Mouse (Mus musculus) NIH3T3 (cell line): Measurements from ENCODE around the gene Ufc1.

Experiments
- DNase-seq: peaks from one replicate; pipeline ENCODE4 v3.0.0-alpha.2; 2012; ENCODE audit warnings: low read depth

Ufc1 gene

GRCm38 (mm10) chr1:171270573-171270900 is 24.3 kb downstream of the Ufc1 start:
- no peak for DNase-seq

GRCm38 (mm10) chr1:171269848-171270572 is 24.8 kb downstream of the Ufc1 start, which contains the start of gene B4galt3:
TSS of gene B4galt3 (plus strand) at chr1:171270328.
- DNase-seq = peak; percentile 92

GRCm38 (mm10) chr1:171268341-171268740 is 26.5 kb downstream of the Ufc1 start:
- peak; percentile 69 for DNase-seq

GRCm38 (mm10) chr1:171265971-171266744 is 28.7 kb downstream of the Ufc1 start:
- DNase-seq = no peak

GRCm38 (mm10) chr1:171263666-171264461 is 31.0 kb downstream of the Ufc1 start:
- peak; percentile 73 for DNase-seq

GRCm38 (mm10) chr1:171263185-171263611 is 31.6 kb downstream of the Ufc1 start:
- DNase-seq = peak; percentile 91

- DNase-seq = peak; percentile 95
These were observed 32.2 kb downstream of the Ufc1 start for GRCm38 (mm10) chr1:171262594-171263130.

GRCm38 (mm10) chr1:171260316-171260715 is 34.5 kb downstream of the Ufc1 start:
- no peak for DNase-seq

GRCm38 (mm10) chr1:171258921-171259320 is 35.9 kb downstream of the Ufc1 start:
- DNase-seq = no peak

GRCm38 (mm10) chr1:171257781-171258180 is 37.0 kb downstream of the Ufc1 start:
- no peak for DNase-seq

- peak; percentile 91 for DNase-seq
These were observed 37.8 kb downstream of the Ufc1 start for GRCm38 (mm10) chr1:171256937-171257548.

GRCm38 (mm10) chr1:171256095-171256818 is 38.6 kb downstream of the Ufc1 start:
- DNase-seq = no peak

GRCm38 (mm10) chr1:171252415-171252814 is 42.4 kb downstream of the Ufc1 start:
- DNase-seq = no peak

GRCm38 (mm10) chr1:171251594-171252324 is 43.1 kb downstream of the Ufc1 start:
- DNase-seq = peak; percentile 80

GRCm38 (mm10) chr1:171250680-171251593 is 43.9 kb downstream of the Ufc1 start, which contains the start of gene Ndufs2:
TSS of gene Ndufs2 (minus strand) at chr1:171251388.
- DNase-seq = peak; percentile 70

- DNase-seq = peak; percentile 89
These were observed 44.8 kb downstream of the Ufc1 start, which contains the start of gene Adamts4 for GRCm38 (mm10) chr1:171249913-171250600. TSS of gene Adamts4 (plus strand) at chr1:171250421.

GRCm38 (mm10) chr1:171248386-171249226 is 46.2 kb downstream of the Ufc1 start:
- DNase-seq = no peak

GRCm38 (mm10) chr1:171247916-171248315 is 46.9 kb downstream of the Ufc1 start:
- no peak for DNase-seq
